Mouse (Mus musculus): ENCODE measurements at regions not wholly inside any gene's neighbourhood (a gene's known extent, or its start where the extent isn't known, plus 50 kb on each side); places are given as distances from the start of the nearest gene placed in this dataset.

DNA sequence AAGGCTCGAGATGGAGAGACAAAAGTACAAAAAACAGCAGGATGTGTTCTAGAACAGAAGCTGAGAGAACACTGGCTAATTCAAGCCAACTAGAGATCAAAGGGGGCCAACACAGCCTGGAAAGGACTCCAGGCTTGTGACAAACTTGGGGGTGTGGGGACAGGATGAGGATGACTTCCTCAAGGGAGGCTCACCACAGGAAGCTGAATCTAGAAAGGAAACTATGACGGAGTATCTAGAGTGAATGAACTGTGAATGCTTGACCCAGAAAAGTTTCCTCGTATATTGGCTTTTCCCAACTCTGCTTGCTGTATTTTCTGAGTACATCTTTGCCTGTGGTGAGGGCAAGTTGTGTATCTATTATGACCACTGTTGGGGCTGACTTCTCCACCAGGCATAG is 93.3 kb upstream of the Cited2 start:
- no peak for TF ChIP-seq POLR2A (IDR thresholded peaks at IDR 0.05; ENCODE audit: low read depth, low read length)
- no peak for TF ChIP-seq CTCF (conservative IDR thresholded peaks at IDR 0.05; ENCODE audit: insufficient read depth, insufficient read length, low read depth, low read length)

All from kidney, adult 2 months (tissue).